Mouse (Mus musculus) limb, embryonic 11.5 days (tissue): ENCODE results near the gene Ror2. TPM values are rescaled to one million over a fixed set of nuclear protein-coding genes. Genes with fewer than 3 reads are reported as not detected.

Experiments used
- ATAC-seq: fragments of 200-750 bp; cut with Nextera tagmentation; 2 replicates; pipeline ENCODE4 v1.8.0; 2017; ENCODE audit warnings: low read depth; ENCODE audit not compliant: insufficient number of reproducible peaks, low FRiP score, low TSS enrichment
- DNase-seq: peaks from one replicate; pipeline ENCODE4 v3.0.0-alpha.2; 2015; ENCODE audit warnings: low spot score
- H3K27ac ChIP-seq: fragments of 300-500 bp; sonication (generic); replicated peaks from 2 replicates; pipeline ENCODE4 v1.5.1; 2014; ENCODE audit warnings: low read depth, mild to moderate bottlenecking, low read length
- H3K27me3 ChIP-seq: fragments of 300-500 bp; sonication (generic); 2 replicates; pipeline ENCODE4 v1.6.1; 2014; ENCODE audit warnings: mild to moderate bottlenecking, low read length, mixed read lengths; ENCODE audit not compliant: control insufficient read depth, insufficient read depth
- H3K36me3 ChIP-seq: fragments of 300-500 bp; sonication (generic); 2 replicates; pipeline ENCODE4 v1.6.1; 2014; ENCODE audit warnings: mild to moderate bottlenecking, low read length, moderate library complexity, mixed read lengths; ENCODE audit not compliant: control insufficient read depth, insufficient read depth
- H3K4me1 ChIP-seq: fragments of 300-500 bp; sonication (generic); 2 replicates; pipeline ENCODE4 v1.6.1; 2014; ENCODE audit warnings: low read length, mixed read lengths; ENCODE audit not compliant: control insufficient read depth, insufficient read depth
- H3K4me2 ChIP-seq: fragments of 300-500 bp; sonication (generic); 2 replicates; pipeline ENCODE4 v1.6.1; 2014; ENCODE audit warnings: low read depth, mild to moderate bottlenecking, moderate library complexity; ENCODE audit not compliant: severe bottlenecking
- H3K4me3 ChIP-seq: fragments of 300-500 bp; sonication (generic); 2 replicates; pipeline ENCODE4 v1.5.1; 2014; ENCODE audit warnings: low read depth, low read length
- H3K9ac ChIP-seq: fragments of 300-500 bp; sonication (generic); 2 replicates; pipeline ENCODE4 v1.6.1; 2014; ENCODE audit warnings: mild to moderate bottlenecking, low read length
- H3K9me3 ChIP-seq: fragments of 300-500 bp; sonication (generic); 2 replicates; pipeline ENCODE4 v1.6.1; 2016; ENCODE audit warnings: low read length; ENCODE audit not compliant: control insufficient read depth
- WGBS: fragments of 180-500 bp; shearing (Covaris S2); extraction: QIAGEN DNeasy Blood & Tissue Kit; methylation state at CpG from one replicate; pipeline ENCODE4 v1.1.7; 2014; 5-methylcytosine and 5-hydroxymethylcytosine counted together
- polyA plus RNA-seq: library from polyadenylated mRNA; unstranded; fragments of >200 nt; fragmentation: Nextera tagmentation; extraction: Ambion mirVana; gene quantifications from 2 replicates; pipeline ENCODE4 v1.2.1, GENCODE M21; 2014

The Ror2 gene
- polyA plus RNA-seq, 1 experiment from 2014 or later, result 17.8 TPM

GRCm38 (mm10) chr13:53067949-53068348, 218.0 kb downstream of the Ror2 start:
- Histone ChIP-seq H3K4me2 (no peak overlapping the region), H3K27me3 (no peaks in the 10 kb centered on the region), H3K9me3 (no peaks in the 10 kb centered on the region), H3K27ac (no peak overlapping the region), H3K9ac (no peak overlapping the region), H3K36me3 (no peaks in the 10 kb centered on the region), H3K4me3 (no peak overlapping the region), H3K4me1 (no peaks in the 10 kb centered on the region)
- DNase-seq (no peak), ATAC-seq (no peak)
- 59% methylated on average over 11 of the region's 11 CpGs for WGBS

- Histone ChIP-seq H3K4me3 (no peak overlapping the region), H3K4me1 (no peaks in the 10 kb centered on the region), H3K4me2 (no peak overlapping the region), H3K9me3 (no peaks in the 10 kb centered on the region), H3K27ac (no peak overlapping the region), H3K27me3 (no peaks in the 10 kb centered on the region), H3K9ac (no peak overlapping the region), H3K36me3 (no peaks in the 10 kb centered on the region)
- WGBS, result 88% methylated on average over 11 of the region's 11 CpGs
- DNase-seq (no peak), ATAC-seq (no peak)
Measured at GRCm38 (mm10) chr13:53065122-53065521, 220.8 kb downstream of the Ror2 start.

DNA sequence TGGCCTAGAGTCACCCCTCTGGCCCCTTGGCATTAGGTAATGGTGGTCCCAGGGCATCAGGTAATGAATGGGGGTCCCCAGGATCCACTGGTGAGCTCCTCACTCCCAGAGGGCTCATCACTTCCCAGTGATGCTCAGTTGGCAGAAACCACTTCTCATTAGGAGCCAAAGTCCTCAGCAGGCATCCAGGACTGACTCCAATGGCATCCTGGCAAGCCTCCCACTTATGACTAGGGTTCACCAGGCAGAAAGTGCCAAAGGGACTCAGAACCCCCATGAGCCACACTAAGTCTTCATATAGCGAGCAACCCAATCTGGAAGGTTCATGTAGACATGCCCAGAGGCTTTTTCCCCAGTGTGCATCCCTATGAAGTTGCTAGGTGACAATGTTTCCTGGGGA, 221.2 kb downstream of the Ror2 start:
- 100% methylated on average over 1 of the region's 1 CpGs for WGBS
- no peak for ATAC-seq
- H3K4me1 ChIP-seq, result no peaks in the 10 kb centered on the region

More for the DNA sequence above, 221.2 kb downstream of the Ror2 start:
- Histone ChIP-seq H3K27ac (no peak overlapping the region), H3K36me3 (no peaks in the 10 kb centered on the region), H3K27me3 (no peaks in the 10 kb centered on the region), H3K9ac (no peak overlapping the region), H3K9me3 (no peaks in the 10 kb centered on the region), H3K4me2 (no peak overlapping the region), H3K4me3 (no peak overlapping the region)
- DNase-seq, result no peak

Other genes with a start within 250 kb of the Ror2 start
- gene Sptlc1, start 91.3 kb upstream of the Ror2 start, polyA plus RNA-seq, result 39.1 and 39.9 TPM in 2 replicates
- gene Msx2, start 186.9 kb upstream of the Ror2 start, polyA plus RNA-seq, result 35.6 and 40.3 TPM in 2 replicates